Mouse (Mus musculus) heart, postnatal 0 days (tissue): ENCODE data around the gene Rtl8a.
"Not testable (repeated sequence)": the region's sequence is repeated elsewhere in the genome, so short reads cannot be mapped to it uniquely, and the experiment has no call there.

Experiments used
- CTCF ChIP-seq: IDR thresholded peaks from 2 replicates; pipeline ENCODE4 v1.5.1; 2016; ENCODE audit warnings: antibody characterized with exemption, control low read depth, low read depth
- EP300 ChIP-seq: IDR thresholded peaks from 2 replicates; pipeline ENCODE4 v1.6.1; 2016; ENCODE audit warnings: antibody characterized with exemption, low read depth

DNA sequence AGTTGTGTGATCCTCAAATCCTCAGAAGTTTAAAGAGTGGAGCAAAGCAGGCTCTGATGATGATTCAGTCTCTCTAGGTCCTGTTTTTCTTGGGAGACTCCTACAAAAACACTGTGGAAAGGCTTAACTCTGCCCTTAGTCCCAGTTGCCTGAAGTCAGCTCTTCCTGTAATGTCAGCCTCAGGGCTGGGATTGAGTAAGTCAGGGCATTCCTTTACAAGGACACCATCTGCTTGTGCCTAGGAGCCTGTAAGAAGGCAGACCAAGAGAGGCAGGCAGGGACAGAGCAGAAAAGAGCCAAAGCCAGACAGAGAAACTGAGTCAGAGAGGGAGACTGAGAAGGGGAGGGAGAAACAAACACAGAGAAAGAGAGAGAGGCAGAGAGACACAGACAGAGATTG, 32.1 kb downstream of the Rtl8a start:
- not testable (repeated sequence) for TF ChIP-seq CTCF, EP300
